Mouse (Mus musculus) liver, adult 2 months (tissue): ENCODE data around the gene Cttnbp2. TPM values are rescaled to one million over a fixed set of nuclear protein-coding genes. Genes with fewer than 3 reads are reported as not detected.
"Not testable (repeated sequence)": the region's sequence is repeated elsewhere in the genome, so short reads cannot be mapped to it uniquely, and the experiment has no call there.

Source experiments
- DNase-seq: peaks from one replicate; pipeline ENCODE4 v3.0.0-alpha.2; 2011; ENCODE audit warnings: low read depth, low spot score; ENCODE audit errors: extremely low read depth
- H3K27ac ChIP-seq: fragments of 200-500 bp; replicated peaks from 2 replicates; pipeline ENCODE4 v1.5.1; 2012; ENCODE audit warnings: low read depth, mild to moderate bottlenecking, control low read depth, inconsistent platforms, low read length; ENCODE audit not compliant: insufficient read depth
- H3K27me3 ChIP-seq: fragments of 200-500 bp; 2 replicates; pipeline ENCODE4 v1.6.1; 2012; ENCODE audit warnings: mild to moderate bottlenecking, moderate library complexity, low read length, inconsistent platforms; ENCODE audit not compliant: control insufficient read depth, insufficient read depth
- H3K36me3 ChIP-seq: fragments of 200-500 bp; 2 replicates; pipeline ENCODE4 v1.6.1; 2012; ENCODE audit warnings: low read length, inconsistent platforms; ENCODE audit not compliant: control insufficient read depth, insufficient read depth
- H3K4me1 ChIP-seq: fragments of 200-500 bp; 2 replicates; pipeline ENCODE4 v1.6.1; 2011; ENCODE audit warnings: low read length; ENCODE audit not compliant: control insufficient read depth, insufficient read depth
- H3K4me3 ChIP-seq: fragments of 200-500 bp; 2 replicates; pipeline ENCODE4 v1.5.1; 2011; ENCODE audit warnings: low read depth, mild to moderate bottlenecking, control low read depth, low read length, moderate library complexity; ENCODE audit not compliant: insufficient read depth
- H3K79me2 ChIP-seq: fragments of 200-500 bp; 2 replicates; pipeline ENCODE4 v1.6.1; 2012; ENCODE audit warnings: inconsistent platforms, mild to moderate bottlenecking, low read length, moderate library complexity; ENCODE audit not compliant: control insufficient read depth, insufficient read depth
- H3K9ac ChIP-seq: fragments of 200-500 bp; 2 replicates; pipeline ENCODE4 v1.6.1; 2012; ENCODE audit warnings: low read depth, mild to moderate bottlenecking, control low read depth, inconsistent platforms, low read length
- CTCF ChIP-seq: fragments of 200-500 bp; IDR thresholded peaks from 2 replicates; pipeline ENCODE4 v1.5.1; 2011; ENCODE audit warnings: low read depth, low read length, control low read depth
- POLR2A ChIP-seq: fragments of 200-500 bp; IDR thresholded peaks from 2 replicates; pipeline ENCODE4 v1.6.1; 2011; ENCODE audit warnings: low read length, control low read depth; ENCODE audit not compliant: insufficient read depth; ENCODE audit errors: extremely low read depth
- WGBS: fragments of 180-500 bp; shearing (Covaris S2); methylation state at CpG from one replicate; pipeline ENCODE4 v1.1.7; 2018; 5-methylcytosine and 5-hydroxymethylcytosine counted together
- polyA plus RNA-seq: library from polyadenylated mRNA; depleted of rRNA; stranded (reverse); fragments of >200 nt; gene quantifications from 2 replicates; pipeline ENCODE4 v1.2.3, GENCODE M21; 2012
- total RNA-seq: library from RNA; depleted of rRNA; stranded (reverse); fragments of >200 nt; gene quantifications from 2 replicates; pipeline ENCODE4 v1.2.3, GENCODE M21; 2014

The Cttnbp2 gene
- total and polyA plus RNA-seq, 2 experiments, result 0.05 to 0.18 TPM

DNA sequence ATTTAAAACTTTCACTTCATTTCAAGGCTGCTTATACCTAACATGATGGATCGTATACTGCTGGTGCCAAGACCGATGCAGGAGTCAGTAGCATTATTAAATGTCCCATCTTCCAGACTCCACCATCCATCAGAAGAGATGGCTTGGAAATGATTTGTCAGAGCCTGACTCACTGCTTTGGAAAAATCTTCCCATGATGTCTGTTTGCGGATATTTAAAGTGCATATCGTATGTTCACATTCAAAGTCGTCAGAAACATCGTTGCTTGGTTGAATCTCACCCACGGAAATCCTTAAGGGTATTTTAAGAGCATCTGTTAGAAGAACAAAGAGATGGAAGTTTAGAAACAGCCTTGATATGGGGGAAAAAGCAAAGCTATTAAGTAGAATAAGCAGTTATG is 106.2 kb downstream of the Cttnbp2 start:
- no peak overlapping the region for H3K9ac ChIP-seq
- DNase-seq, result no peak
- no peak for TF ChIP-seq POLR2A
- TF ChIP-seq CTCF, result no peak
- H3K4me1 ChIP-seq, result no peaks in the 10 kb centered on the region
- no peak overlapping the region for H3K27ac ChIP-seq
- no peaks in the 10 kb centered on the region for H3K79me2 ChIP-seq
- WGBS, result 94% methylated on average over 7 of the region's 7 CpGs
- H3K27me3 ChIP-seq, result no peaks in the 10 kb centered on the region
- no peaks in the 10 kb centered on the region for H3K36me3 ChIP-seq
- H3K4me3 ChIP-seq, result no peak overlapping the region

DNA sequence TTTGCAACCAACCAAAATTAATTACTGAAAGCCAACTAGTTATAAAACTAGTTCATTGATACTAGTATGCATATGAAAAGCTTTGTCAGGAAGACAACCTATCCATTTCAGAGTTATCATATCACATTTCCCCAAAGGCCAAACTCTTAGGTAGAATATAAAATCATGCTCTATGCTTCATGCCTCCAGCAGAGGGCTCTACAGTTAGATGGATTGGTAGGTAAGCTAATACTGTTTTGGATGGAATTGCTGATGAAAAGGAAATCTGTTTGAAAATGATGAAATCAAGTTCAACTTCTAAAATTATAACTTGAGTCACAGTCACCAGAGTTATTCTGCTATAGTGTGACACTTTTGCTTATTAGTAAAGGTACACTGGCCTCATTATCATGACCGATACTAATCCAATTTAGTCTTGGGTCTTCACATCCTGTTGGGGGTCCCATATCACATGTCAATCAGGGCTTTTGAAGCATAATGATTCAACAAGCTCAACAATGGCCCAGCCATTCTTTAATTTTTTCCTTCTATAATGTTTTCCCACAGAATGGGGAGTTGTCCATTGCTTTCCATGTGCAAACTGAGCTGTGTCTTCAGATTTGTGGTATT is 113.5 kb downstream of the Cttnbp2 start:
- no peak overlapping the region for H3K4me3 ChIP-seq
- no peak overlapping the region for H3K27ac ChIP-seq
- H3K4me1 ChIP-seq, result no peaks in the 10 kb centered on the region
- H3K79me2 ChIP-seq, result no peaks in the 10 kb centered on the region
- H3K9ac ChIP-seq, result no peak overlapping the region
- peak; percentile 2 for DNase-seq
- H3K36me3 ChIP-seq, result no peaks in the 10 kb centered on the region
- H3K27me3 ChIP-seq, result no peaks in the 10 kb centered on the region
- WGBS, result 97% methylated on average over 1 of the region's 1 CpGs
- TF ChIP-seq POLR2A, result no peak

DNA sequence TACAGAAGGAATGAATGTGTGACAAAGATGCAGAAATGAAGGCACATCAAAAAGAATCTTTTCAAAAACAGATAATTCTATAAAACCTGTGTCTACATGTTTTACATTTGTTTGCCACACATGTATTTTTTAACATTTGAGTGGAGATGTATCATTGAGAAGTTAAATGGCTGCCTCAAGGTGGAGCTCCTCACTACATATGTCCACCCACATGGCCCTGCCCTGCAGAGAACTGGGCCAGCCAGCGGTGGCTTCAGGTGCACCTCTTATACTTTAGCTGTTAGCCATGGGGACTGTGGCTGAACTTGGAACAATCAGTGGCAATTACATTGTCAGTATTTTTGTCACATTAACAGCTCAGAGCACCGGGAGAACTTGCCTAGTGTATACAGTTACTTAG is 133.3 kb downstream of the Cttnbp2 start:
- H3K4me3 ChIP-seq, result no peak overlapping the region
- no peaks in the 10 kb centered on the region for H3K4me1 ChIP-seq
- TF ChIP-seq POLR2A (no peak), CTCF (no peak)
- no peak for DNase-seq
- no peak overlapping the region for H3K9ac ChIP-seq
- H3K27ac ChIP-seq, result no peak overlapping the region
- H3K27me3 ChIP-seq, result no peaks in the 10 kb centered on the region
- no peaks in the 10 kb centered on the region for H3K36me3 ChIP-seq
- no peaks in the 10 kb centered on the region for H3K79me2 ChIP-seq
- 75% methylated on average over 2 of the region's 2 CpGs for WGBS

DNA sequence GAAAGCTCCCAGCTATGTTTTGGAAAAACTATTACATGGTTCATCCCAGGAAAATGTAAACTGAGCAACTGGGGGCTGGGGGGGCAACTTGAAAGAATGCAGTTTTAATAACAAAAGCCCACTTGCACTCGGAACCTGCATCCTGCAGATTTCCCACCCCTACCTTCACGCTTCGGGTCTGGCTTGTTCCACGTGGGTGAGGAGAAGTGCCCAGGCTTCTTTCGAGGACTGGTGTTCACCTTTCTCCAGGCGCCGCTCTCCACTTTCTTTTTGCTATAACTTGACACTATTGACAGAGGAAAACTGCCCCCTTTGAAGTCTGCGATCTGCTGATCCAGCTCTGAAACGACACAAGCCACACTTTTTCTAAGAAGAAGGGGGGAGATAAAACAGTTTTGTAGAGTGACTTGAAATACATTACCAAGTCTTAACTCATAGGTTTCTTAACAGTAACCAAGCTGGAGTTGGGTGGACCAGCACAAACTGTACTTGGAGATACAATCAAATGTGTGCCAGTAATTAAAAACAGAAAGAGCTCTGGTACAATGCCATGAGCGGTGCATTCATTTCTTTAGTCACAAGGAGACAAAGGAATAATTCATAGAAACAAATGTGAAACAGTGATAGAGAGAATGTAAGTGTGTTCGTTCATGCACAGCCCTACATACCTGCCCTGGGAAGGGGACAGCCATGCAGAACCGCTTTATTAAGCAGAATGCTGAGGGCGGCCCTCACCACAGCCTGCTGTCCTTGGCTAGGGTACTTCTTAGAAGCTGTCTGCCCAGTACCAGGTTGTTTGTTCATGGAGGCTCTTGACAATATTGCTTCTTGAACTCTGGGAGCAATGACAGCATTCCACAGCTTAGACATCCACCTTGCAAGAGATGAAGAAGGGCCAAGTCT is 134.1 kb downstream of the Cttnbp2 start:
- no peak for DNase-seq
- Histone ChIP-seq H3K27ac (no peak overlapping the region), H3K79me2 (no peaks in the 10 kb centered on the region), H3K27me3 (no peaks in the 10 kb centered on the region), H3K4me3 (no peak overlapping the region), H3K9ac (no peak overlapping the region), H3K36me3 (no peaks in the 10 kb centered on the region), H3K4me1 (no peaks in the 10 kb centered on the region)
- 81% methylated on average over 13 of the region's 13 CpGs for WGBS
- TF ChIP-seq CTCF (no peak), POLR2A (no peak)

DNA sequence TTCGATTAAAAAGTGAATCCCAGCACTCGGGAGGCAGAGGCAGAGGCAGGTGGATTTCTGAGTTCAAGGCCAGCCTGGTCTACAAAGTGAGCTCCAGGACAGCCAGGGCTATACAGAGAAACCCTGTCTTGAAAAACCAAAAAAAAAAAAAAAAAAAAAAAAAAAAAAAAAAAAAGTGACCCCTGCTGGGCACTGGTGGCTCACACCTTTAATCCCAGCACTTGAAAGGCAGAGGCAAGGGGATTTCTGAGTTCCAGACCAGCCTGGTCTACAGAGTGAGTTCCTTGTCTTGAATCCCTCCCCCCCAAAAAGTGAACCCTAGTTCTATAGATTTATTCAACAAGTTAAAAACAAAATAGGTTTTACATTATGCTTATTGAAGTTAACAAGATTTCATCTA is 136.9 kb downstream of the Cttnbp2 start:
- H3K36me3 ChIP-seq, H3K4me1 ChIP-seq, H3K27ac ChIP-seq, H3K27me3 ChIP-seq, H3K9ac ChIP-seq, H3K4me3 ChIP-seq, DNase-seq, H3K79me2 ChIP-seq: not testable (repeated sequence)
- WGBS, result 77% methylated on average over 2 of the region's 2 CpGs

DNA sequence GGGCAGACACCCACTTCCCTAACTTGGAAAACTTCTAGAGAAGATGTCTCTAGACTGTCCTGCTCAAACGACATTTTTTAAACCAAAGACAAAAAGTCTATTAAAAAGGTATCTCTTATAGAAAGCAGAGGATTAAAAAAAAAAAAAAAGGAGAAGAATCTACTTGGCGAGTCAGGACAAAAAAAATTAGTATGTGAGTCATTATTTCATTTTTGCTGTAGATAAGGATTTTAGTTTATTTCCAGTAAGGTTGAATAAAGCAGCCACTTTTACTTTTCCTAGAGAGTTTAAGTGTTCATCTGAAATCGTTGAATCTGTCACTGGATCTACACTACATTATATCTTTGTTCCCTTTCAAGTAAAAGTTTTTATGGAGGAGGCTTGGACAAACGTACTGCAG is 139.9 kb downstream of the Cttnbp2 start:
- TF ChIP-seq CTCF (no peak), POLR2A (no peak)
- Histone ChIP-seq H3K27me3 (no peaks in the 10 kb centered on the region), H3K4me1 (no peaks in the 10 kb centered on the region), H3K79me2 (no peaks in the 10 kb centered on the region), H3K27ac (no peak overlapping the region), H3K9ac (no peak overlapping the region), H3K36me3 (no peaks in the 10 kb centered on the region), H3K4me3 (no peak overlapping the region)
- WGBS, result 67% methylated on average over 4 of the region's 4 CpGs
- DNase-seq, result no peak
